Mouse (Mus musculus) embryo, embryonic 11 days (tissue): ENCODE measurements at regions not wholly inside any gene's neighbourhood (a gene's known extent, or its start where the extent isn't known, plus 50 kb on each side); places are given as distances from the start of the nearest gene placed in this dataset.
A peak's percentile ranks its signal among the peaks of the same experiment; 100 is the strongest.

Experiments used
- DNase-seq: peaks from one replicate; pipeline ENCODE4 v3.0.0-alpha.2; 2015

- DNase-seq: no peak
Measured at GRCm38 (mm10) chr13:72023666-72024065, 60.1 kb upstream of the Irx1 start.

GRCm38 (mm10) chr13:72043930-72044470 is 80.5 kb upstream of the Irx1 start:
- no peak for DNase-seq

- no peak for DNase-seq
Measured at GRCm38 (mm10) chr13:72056469-72056868, 92.9 kb upstream of the Irx1 start.

GRCm38 (mm10) chr13:72061659-72062058 is 98.1 kb upstream of the Irx1 start:
- DNase-seq: peak; percentile 34

- DNase-seq: peak; percentile 15
Measured at GRCm38 (mm10) chr13:72063278-72063761, 99.8 kb upstream of the Irx1 start.

- peak; percentile 23 for DNase-seq
Measured at GRCm38 (mm10) chr13:72096585-72096984, 133.1 kb upstream of the Irx1 start.

- peak; percentile 13 for DNase-seq
Measured at GRCm38 (mm10) chr13:72097268-72097667, 133.7 kb upstream of the Irx1 start.

- no peak for DNase-seq
Measured at GRCm38 (mm10) chr13:72097811-72098210, 134.3 kb upstream of the Irx1 start.

- no peak for DNase-seq
Measured at GRCm38 (mm10) chr13:72100741-72101140, 137.2 kb upstream of the Irx1 start.

- no peak for DNase-seq
Measured at GRCm38 (mm10) chr13:72108666-72109065, 145.1 kb upstream of the Irx1 start.

GRCm38 (mm10) chr13:72113942-72114341 is 150.4 kb upstream of the Irx1 start:
- no peak for DNase-seq

- no peak for DNase-seq
Measured at GRCm38 (mm10) chr13:72114776-72115663, 151.5 kb upstream of the Irx1 start.

GRCm38 (mm10) chr13:72120467-72120866 is 156.9 kb upstream of the Irx1 start:
- no peak for DNase-seq

- DNase-seq: peak; percentile 45
Measured at GRCm38 (mm10) chr13:72120911-72121553, 157.5 kb upstream of the Irx1 start.

GRCm38 (mm10) chr13:72121554-72122229 is 158.2 kb upstream of the Irx1 start:
- DNase-seq: no peak

GRCm38 (mm10) chr13:72122230-72122627 is 158.7 kb upstream of the Irx1 start:
- no peak for DNase-seq

- DNase-seq: no peak
Measured at GRCm38 (mm10) chr13:72128306-72128705, 164.8 kb upstream of the Irx1 start.

GRCm38 (mm10) chr13:72131341-72131740 is 167.8 kb upstream of the Irx1 start:
- DNase-seq: no peak

GRCm38 (mm10) chr13:72134101-72134768 is 170.7 kb upstream of the Irx1 start:
- DNase-seq: peak; percentile 50

- peak; percentile 30 for DNase-seq
Measured at GRCm38 (mm10) chr13:72166225-72166624, 202.7 kb upstream of the Irx1 start.

GRCm38 (mm10) chr13:72167434-72167833 is 203.9 kb upstream of the Irx1 start:
- no peak for DNase-seq

GRCm38 (mm10) chr13:72183636-72184035 is 220.1 kb upstream of the Irx1 start:
- no peak for DNase-seq
